Mouse (Mus musculus) CD4-positive, CD25-positive, alpha-beta regulatory T cell, adult 4 months (primary cell): ENCODE data around the gene Krtap26-1. TPM values are rescaled to one million over a fixed set of nuclear protein-coding genes. Genes with fewer than 3 reads are reported as not detected.

Experiments used
- ATAC-seq: one replicate; pipeline ENCODE4 v1.8.0; 2017
- polyA plus RNA-seq, 2 experiments: library from polyadenylated mRNA; unstranded; fragments of 100-300 nt; shearing (Covaris generic); gene quantifications; one replicate each; pipeline ENCODE4 v1.2.1; 2017

The Krtap26-1 gene
- polyA plus RNA-seq, result not detected

GRCm38 (mm10) chr16:88647358-88647846, at the start of gene Krtap26-1:
Krtap26-1 (minus strand) TSS chr16:88647796.
- ATAC-seq, result no peak

GRCm38 (mm10) chr16:88696256-88696655, 48.7 kb upstream of the Krtap26-1 start:
- no peak for ATAC-seq

- no peak for ATAC-seq
These were observed 33.7 kb upstream of the Krtap26-1 start for GRCm38 (mm10) chr16:88681282-88681681.

GRCm38 (mm10) chr16:88679099-88679498, 31.5 kb upstream of the Krtap26-1 start:
- ATAC-seq, result no peak

GRCm38 (mm10) chr16:88671571-88671970, 24.0 kb upstream of the Krtap26-1 start, which contains the start of gene Krtap27-1:
Krtap27-1 (minus strand) TSS chr16:88671671.
- ATAC-seq, result no peak

- ATAC-seq, result peak; percentile 39
These were observed 9.8 kb upstream of the Krtap26-1 start for GRCm38 (mm10) chr16:88657426-88657825.

- ATAC-seq, result no peak
These were observed 4.4 kb upstream of the Krtap26-1 start for GRCm38 (mm10) chr16:88651952-88652351.

- ATAC-seq, result no peak
These were observed 3.5 kb upstream of the Krtap26-1 start for GRCm38 (mm10) chr16:88651082-88651481.

GRCm38 (mm10) chr16:88646366-88647111, 1.1 kb downstream of the Krtap26-1 start:
- no peak for ATAC-seq

GRCm38 (mm10) chr16:88640053-88640452, 7.5 kb downstream of the Krtap26-1 start:
- ATAC-seq, result no peak

GRCm38 (mm10) chr16:88635142-88635541, 12.5 kb downstream of the Krtap26-1 start:
- no peak for ATAC-seq

GRCm38 (mm10) chr16:88631474-88631873, 16.1 kb downstream of the Krtap26-1 start:
- ATAC-seq, result no peak

GRCm38 (mm10) chr16:88627566-88627965, 20.0 kb downstream of the Krtap26-1 start, which contains the start of gene 2310079G19Rik:
2310079G19Rik (minus strand) TSS chr16:88627666.
- ATAC-seq, result no peak

- no peak for ATAC-seq
These were observed 34.9 kb downstream of the Krtap26-1 start for GRCm38 (mm10) chr16:88612712-88613111.

- no peak for ATAC-seq
These were observed 35.7 kb downstream of the Krtap26-1 start, which contains the start of gene Krtap24-1 for GRCm38 (mm10) chr16:88611922-88612321. Krtap24-1 (minus strand) TSS chr16:88612279.

GRCm38 (mm10) chr16:88604570-88604969, 43.0 kb downstream of the Krtap26-1 start:
- ATAC-seq, result no peak

GRCm38 (mm10) chr16:88602464-88602863, 45.1 kb downstream of the Krtap26-1 start:
- ATAC-seq, result no peak

- ATAC-seq, result no peak
These were observed 47.3 kb downstream of the Krtap26-1 start for GRCm38 (mm10) chr16:88600303-88600702.

- ATAC-seq, result no peak
These were observed 47.9 kb downstream of the Krtap26-1 start for GRCm38 (mm10) chr16:88599504-88600237.
